Mouse (Mus musculus) thymus, adult 2 months (tissue): ENCODE data around the gene Grik5.

Experiments used
- CTCF ChIP-seq: fragments of 200-500 bp; IDR thresholded peaks from 2 replicates; pipeline ENCODE4 v1.5.1; 2012; ENCODE audit warnings: mild to moderate bottlenecking, control low read depth, low read length, moderate library complexity, borderline replicate concordance; ENCODE audit not compliant: control insufficient read depth, poor library complexity, insufficient read depth; ENCODE audit errors: extremely low read depth
- POLR2A ChIP-seq: fragments of 200-500 bp; IDR thresholded peaks from 2 replicates; pipeline ENCODE4 v1.6.1; 2012; ENCODE audit warnings: mild to moderate bottlenecking, low read length, control low read depth, moderate library complexity; ENCODE audit not compliant: control insufficient read depth, poor library complexity, insufficient read depth; ENCODE audit errors: extremely low read depth

DNA sequence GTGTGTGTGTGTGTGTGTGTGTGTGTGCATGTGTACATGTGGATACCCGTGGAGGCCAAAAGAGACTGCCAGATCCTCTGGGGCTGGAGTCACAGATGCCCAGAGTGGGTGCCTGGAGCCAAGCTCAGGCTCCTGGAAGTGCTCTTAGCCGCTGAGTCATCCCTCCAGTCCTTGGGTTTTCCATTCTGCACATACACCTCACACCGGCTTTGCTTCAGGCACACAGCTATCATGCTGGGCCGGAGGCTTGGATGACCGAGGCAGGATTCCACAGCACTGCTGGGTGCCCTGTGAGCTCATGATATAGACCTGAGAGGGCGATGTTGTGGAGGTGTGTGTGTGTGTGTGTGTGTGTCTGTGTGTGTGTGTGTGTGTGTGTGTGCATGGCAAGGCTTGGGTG, 103.7 kb downstream of the Grik5 start:
- no peak for TF ChIP-seq POLR2A
- TF ChIP-seq CTCF = no peak
